Mouse (Mus musculus): ENCODE results near the gene Isoc2a.

The Isoc2a gene

GRCm38 (mm10) chr7:4940068-4940479 is 63.1 kb downstream of the Isoc2a start:
- peak; percentile 90 for DNase-seq (ENCODE audit: low read depth, low spot score)

GRCm38 (mm10) chr7:4942673-4943072 is 65.7 kb downstream of the Isoc2a start:
- no peak for DNase-seq (ENCODE audit: low read depth, low spot score)

- peak; percentile 94 for DNase-seq (ENCODE audit: low read depth, low spot score)
Measured at GRCm38 (mm10) chr7:4943223-4943815, 66.4 kb downstream of the Isoc2a start.

Measured in R1 (cell line).